Mouse (Mus musculus) spleen, adult 2 months (tissue): ENCODE data around the gene Wdfy3.

Experiments
- CTCF ChIP-seq: fragments of 200-500 bp; IDR thresholded peaks from 2 replicates; pipeline ENCODE4 v1.5.1; 2011; ENCODE audit warnings: mild to moderate bottlenecking, inconsistent platforms; ENCODE audit not compliant: insufficient read depth, insufficient read length, insufficient replicate concordance; ENCODE audit errors: extremely low read depth
- POLR2A ChIP-seq: fragments of 200-500 bp; IDR thresholded peaks from 2 replicates; pipeline ENCODE4 v1.6.1; 2011; ENCODE audit warnings: low read depth, low read length, inconsistent platforms

DNA sequence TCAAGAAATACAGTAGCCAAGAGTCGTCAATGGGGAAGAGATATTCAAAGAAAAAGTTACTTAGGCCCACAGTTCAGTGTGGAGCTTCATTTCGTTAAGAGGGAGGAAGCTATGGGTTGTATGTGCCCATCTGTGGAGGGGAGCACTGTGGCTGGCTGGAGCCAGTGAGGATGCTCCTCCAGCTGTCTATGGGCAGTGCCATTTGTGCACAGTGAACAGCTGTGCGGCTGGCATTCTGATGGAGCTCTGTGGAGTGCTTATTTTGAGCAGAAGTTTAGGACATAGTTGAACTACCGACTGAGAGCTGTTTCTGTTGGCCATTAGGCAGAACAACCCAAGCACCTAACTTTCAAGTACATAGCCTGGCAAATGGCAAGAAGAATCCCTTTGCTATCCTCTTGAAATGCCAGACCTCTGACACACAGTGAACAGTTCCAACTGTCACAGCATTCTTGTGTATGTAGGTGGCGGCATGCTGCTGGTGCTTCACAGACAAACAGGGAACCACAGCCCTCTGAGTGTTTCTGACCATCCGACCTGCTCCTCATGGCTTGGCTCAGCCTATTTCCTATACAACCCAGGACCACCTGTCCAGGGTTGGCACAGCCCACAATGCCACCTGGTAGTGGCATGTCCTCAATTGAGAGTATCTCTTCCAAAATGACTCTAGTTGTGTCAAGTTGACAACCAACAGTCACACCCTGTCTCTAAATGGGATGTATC, 177.9 kb downstream of the Wdfy3 start:
- TF ChIP-seq CTCF (no peak), POLR2A (no peak)
